Mouse (Mus musculus) neural tube, embryonic 11.5 days (tissue): ENCODE results near the gene Mipep. TPM values are rescaled to one million over a fixed set of nuclear protein-coding genes. Genes with fewer than 3 reads are reported as not detected.

Source experiments
- ATAC-seq: fragments of 200-750 bp; cut with Nextera tagmentation; 2 replicates; pipeline ENCODE4 v1.8.0; 2017; ENCODE audit warnings: moderate number of reproducible peaks, mild to moderate bottlenecking, moderate TSS enrichment, moderate library complexity; ENCODE audit not compliant: insufficient read depth, low FRiP score, low TSS enrichment
- DNase-seq: peaks from one replicate; pipeline ENCODE4 v3.0.0-alpha.2; 2015; ENCODE audit warnings: low spot score
- H3K27ac ChIP-seq: fragments of 300-500 bp; sonication (generic); 2 replicates; pipeline ENCODE4 v1.5.1; 2014; ENCODE audit warnings: low read depth, mild to moderate bottlenecking, low read length
- H3K27me3 ChIP-seq: fragments of 300-500 bp; sonication (generic); 2 replicates; pipeline ENCODE4 v1.6.1; 2014; ENCODE audit warnings: mild to moderate bottlenecking, low read length, mixed read lengths; ENCODE audit not compliant: control insufficient read depth, insufficient read depth
- H3K36me3 ChIP-seq: fragments of 300-500 bp; sonication (generic); 2 replicates; pipeline ENCODE4 v1.6.1; 2014; ENCODE audit warnings: mild to moderate bottlenecking, low read length, moderate library complexity, mixed read lengths; ENCODE audit not compliant: control insufficient read depth, insufficient read depth
- H3K4me1 ChIP-seq: fragments of 300-500 bp; sonication (generic); 2 replicates; pipeline ENCODE4 v1.6.1; 2014; ENCODE audit warnings: low read length, mixed read lengths; ENCODE audit not compliant: control insufficient read depth, insufficient read depth
- H3K4me2 ChIP-seq: fragments of 300-500 bp; sonication (generic); 2 replicates; pipeline ENCODE4 v1.6.1; 2014; ENCODE audit warnings: low read depth, mild to moderate bottlenecking, moderate library complexity
- H3K4me3 ChIP-seq: fragments of 300-500 bp; sonication (generic); 2 replicates; pipeline ENCODE4 v1.5.1; 2014; ENCODE audit warnings: low read depth, low read length
- H3K9ac ChIP-seq: fragments of 300-500 bp; sonication (generic); 2 replicates; pipeline ENCODE4 v1.6.1; 2014; ENCODE audit warnings: mild to moderate bottlenecking, low read length
- H3K9me3 ChIP-seq: fragments of 300-500 bp; sonication (generic); 2 replicates; pipeline ENCODE4 v1.6.1; 2016; ENCODE audit warnings: low read length; ENCODE audit not compliant: control insufficient read depth
- WGBS: fragments of 180-500 bp; shearing (Covaris S2); extraction: QIAGEN DNeasy Blood & Tissue Kit; methylation state at CpG from one replicate; pipeline ENCODE4 v1.1.7; 2014; 5-methylcytosine and 5-hydroxymethylcytosine counted together
- polyA plus RNA-seq: library from polyadenylated mRNA; unstranded; fragments of >200 nt; fragmentation: Nextera tagmentation; extraction: Ambion mirVana; gene quantifications from 2 replicates; pipeline ENCODE4 v1.2.1, GENCODE M21; 2014

The Mipep gene
- polyA plus RNA-seq, 1 experiment from 2014 or later: 25.9 TPM

DNA sequence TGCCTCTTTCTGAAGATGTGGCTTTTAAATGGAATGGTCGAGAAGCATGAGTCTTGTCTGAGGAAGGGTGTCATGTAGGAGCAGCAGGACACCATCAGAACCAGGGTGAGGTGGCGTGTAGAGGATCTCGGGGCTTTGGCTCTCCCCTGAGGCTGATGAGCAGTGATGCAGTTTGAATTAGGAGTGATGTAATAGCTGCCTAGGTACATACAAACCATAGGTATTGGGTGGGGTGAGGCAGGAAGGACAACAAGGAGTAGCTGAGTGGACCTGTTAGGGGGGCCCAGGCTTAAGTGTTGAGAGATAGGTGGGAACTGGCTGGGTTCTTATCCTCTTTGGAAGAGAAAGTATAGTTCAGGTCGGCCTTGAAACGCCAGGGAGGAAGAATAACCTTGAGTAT lies 43.9 kb upstream of the Mipep start:
- H3K27me3 ChIP-seq: no peaks in the 10 kb centered on the region
- DNase-seq (no peak), ATAC-seq (no peak)
- no peak overlapping the region for H3K9ac ChIP-seq
- no peaks in the 10 kb centered on the region for H3K9me3 ChIP-seq
- no peak overlapping the region for H3K27ac ChIP-seq
- H3K36me3 ChIP-seq: no peaks in the 10 kb centered on the region; the same call in 1 of the 2 replicates
- H3K4me2 ChIP-seq: no peak overlapping the region
- no peak overlapping the region for H3K4me3 ChIP-seq
- WGBS: 83% methylated on average over 5 of the region's 5 CpGs
- H3K4me1 ChIP-seq: peaks cover 15% of the 10 kb centered on the region; the same call in 1 of the 2 replicates

DNA sequence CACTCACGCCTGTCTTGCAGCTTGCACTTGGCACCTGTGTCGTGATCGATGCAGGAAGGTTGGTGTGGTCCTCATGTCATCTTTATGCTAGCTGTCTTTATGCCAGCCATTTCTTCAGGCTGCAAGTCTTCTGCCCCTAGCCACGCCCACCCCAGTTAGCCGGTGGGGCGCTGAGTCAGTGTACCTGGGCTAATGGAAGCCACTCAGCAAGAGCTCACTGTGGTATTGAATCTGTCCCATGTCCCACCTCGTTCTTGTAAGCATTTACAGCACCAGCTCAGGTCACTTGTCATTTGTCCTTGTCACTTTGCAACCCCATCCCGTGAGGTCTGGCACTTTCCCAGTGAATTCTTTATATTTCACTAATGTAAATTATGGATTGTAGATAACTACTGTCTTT lies 43.3 kb upstream of the Mipep start:
- no peaks in the 10 kb centered on the region for H3K9me3 ChIP-seq
- H3K4me3 ChIP-seq: no peak overlapping the region
- WGBS: 75% methylated on average over 8 of the region's 8 CpGs
- no peaks in the 10 kb centered on the region; the same call in 1 of the 2 replicates for H3K36me3 ChIP-seq
- DNase-seq (no peak), ATAC-seq (no peak)
- peaks cover 15% of the 10 kb centered on the region; the same call in 1 of the 2 replicates for H3K4me1 ChIP-seq
- no peak overlapping the region for H3K4me2 ChIP-seq
- no peak overlapping the region for H3K27ac ChIP-seq
- H3K9ac ChIP-seq: no peak overlapping the region
- H3K27me3 ChIP-seq: no peaks in the 10 kb centered on the region

DNA sequence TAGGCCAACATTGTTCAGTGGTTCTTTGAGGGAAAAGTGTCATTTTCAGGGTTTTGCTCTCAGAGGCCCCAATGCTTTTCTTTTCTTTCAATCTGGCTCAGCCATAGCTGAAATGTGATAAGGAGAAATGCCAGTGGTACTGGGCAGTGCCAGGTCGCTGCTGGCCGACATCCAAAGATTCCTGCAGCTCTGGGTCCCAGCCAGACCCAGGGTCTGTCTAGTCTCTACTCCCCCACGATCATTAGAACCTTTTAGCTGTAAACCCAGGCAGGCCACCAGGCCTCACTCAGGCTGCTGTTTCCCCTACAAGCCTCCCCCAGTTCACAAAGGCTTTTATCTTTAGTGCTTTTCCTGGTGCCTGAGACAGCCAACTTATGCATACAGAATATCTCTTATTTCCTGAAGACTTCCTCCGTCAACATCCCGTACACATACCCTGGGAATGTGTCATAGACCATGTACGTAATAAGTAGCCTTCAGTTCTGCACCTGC lies 42.8 kb upstream of the Mipep start:
- Histone ChIP-seq H3K27me3 (no peaks in the 10 kb centered on the region), H3K4me1 (peaks cover 10% of the 10 kb centered on the region; the same call in 1 of the 2 replicates), H3K4me2 (no peak overlapping the region), H3K4me3 (no peak overlapping the region), H3K36me3 (no peaks in the 10 kb centered on the region; the same call in 1 of the 2 replicates), H3K9ac (no peak overlapping the region), H3K9me3 (no peaks in the 10 kb centered on the region), H3K27ac (no peak overlapping the region)
- no peak for DNase-seq
- 89% methylated on average over 6 of the region's 6 CpGs for WGBS
- ATAC-seq: no peak

DNA sequence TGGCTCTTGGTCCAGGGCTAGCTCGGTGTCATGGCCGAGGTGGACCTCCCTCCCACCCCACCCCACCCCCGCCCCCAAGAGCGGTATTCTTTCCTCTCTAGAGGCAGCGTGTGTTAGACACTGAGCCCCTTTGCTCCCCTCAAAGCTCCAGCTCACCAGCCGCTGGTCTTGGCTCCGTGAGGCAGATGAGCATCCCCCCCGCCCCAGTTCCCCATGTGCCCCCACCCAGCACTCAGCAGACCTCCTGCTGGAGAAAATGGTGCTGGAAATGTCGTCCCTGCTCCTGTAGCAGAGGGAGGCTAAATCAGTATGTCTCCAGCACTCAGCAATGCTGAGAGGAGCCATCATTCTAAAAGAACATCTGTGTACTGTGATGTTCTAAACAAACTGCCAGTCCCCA lies 40.7 kb upstream of the Mipep start:
- H3K36me3 ChIP-seq: peaks cover 6% of the 10 kb centered on the region

DNA sequence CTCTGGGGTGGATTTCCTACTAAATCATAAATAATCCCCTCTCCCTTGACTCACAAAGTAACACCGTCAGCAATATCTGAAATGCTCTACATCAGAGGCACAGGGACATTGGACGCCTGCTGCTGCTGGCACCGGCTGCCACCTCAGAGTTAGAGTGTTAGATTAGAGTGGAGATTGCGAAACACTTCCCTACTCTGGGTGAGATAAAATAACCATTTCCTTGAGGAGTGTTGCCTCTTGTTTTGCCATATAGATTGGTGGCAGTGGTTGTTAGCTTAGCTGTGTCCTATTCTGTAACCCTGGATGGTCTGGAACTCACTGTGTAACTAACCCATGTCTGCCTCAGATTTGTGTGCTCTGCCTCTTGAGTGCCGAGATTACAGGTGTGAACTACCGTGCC lies 39.2 kb upstream of the Mipep start:
- Histone ChIP-seq H3K4me3 (no peak overlapping the region), H3K9ac (no peak overlapping the region), H3K27me3 (no peaks in the 10 kb centered on the region), H3K27ac (no peak overlapping the region), H3K9me3 (no peaks in the 10 kb centered on the region), H3K4me1 (no peaks in the 10 kb centered on the region), H3K36me3 (peaks cover 6% of the 10 kb centered on the region), H3K4me2 (no peak overlapping the region)
- DNase-seq (no peak), ATAC-seq (no peak)
- WGBS: 91% methylated on average over 6 of the region's 6 CpGs

More for the DNA sequence above, 40.7 kb upstream of the Mipep start:
- no peaks in the 10 kb centered on the region for H3K27me3 ChIP-seq
- no peaks in the 10 kb centered on the region; the same call in 1 of the 2 replicates for H3K4me1 ChIP-seq
- H3K9me3 ChIP-seq: no peaks in the 10 kb centered on the region
- ATAC-seq (no peak), DNase-seq (no peak)
- H3K9ac ChIP-seq: no peak overlapping the region
- 77% methylated on average over 9 of the region's 9 CpGs for WGBS
- no peak overlapping the region for H3K4me2 ChIP-seq
- no peak overlapping the region for H3K4me3 ChIP-seq
- no peak overlapping the region for H3K27ac ChIP-seq

DNA sequence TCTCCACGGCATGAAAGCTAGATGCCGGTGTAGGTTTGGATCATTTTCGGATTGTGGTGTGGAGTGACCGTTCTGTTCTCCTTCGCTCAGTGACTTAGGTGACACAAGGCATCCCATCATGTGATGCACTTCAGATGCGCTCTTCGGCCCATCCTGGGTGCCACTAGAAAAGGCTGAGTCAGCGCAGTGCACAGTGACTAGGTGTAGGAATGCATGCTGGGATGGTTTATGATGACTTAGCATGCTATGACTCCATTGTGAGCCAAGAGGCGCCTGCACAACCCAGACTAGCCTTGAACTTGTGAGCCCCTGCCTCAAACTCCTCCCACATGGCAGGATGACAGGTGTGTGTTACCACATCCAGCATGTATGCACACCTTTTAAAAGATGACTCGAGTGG lies 38.2 kb upstream of the Mipep start:
- Histone ChIP-seq H3K36me3 (peaks cover 6% of the 10 kb centered on the region), H3K4me1 (no peaks in the 10 kb centered on the region)

DNA sequence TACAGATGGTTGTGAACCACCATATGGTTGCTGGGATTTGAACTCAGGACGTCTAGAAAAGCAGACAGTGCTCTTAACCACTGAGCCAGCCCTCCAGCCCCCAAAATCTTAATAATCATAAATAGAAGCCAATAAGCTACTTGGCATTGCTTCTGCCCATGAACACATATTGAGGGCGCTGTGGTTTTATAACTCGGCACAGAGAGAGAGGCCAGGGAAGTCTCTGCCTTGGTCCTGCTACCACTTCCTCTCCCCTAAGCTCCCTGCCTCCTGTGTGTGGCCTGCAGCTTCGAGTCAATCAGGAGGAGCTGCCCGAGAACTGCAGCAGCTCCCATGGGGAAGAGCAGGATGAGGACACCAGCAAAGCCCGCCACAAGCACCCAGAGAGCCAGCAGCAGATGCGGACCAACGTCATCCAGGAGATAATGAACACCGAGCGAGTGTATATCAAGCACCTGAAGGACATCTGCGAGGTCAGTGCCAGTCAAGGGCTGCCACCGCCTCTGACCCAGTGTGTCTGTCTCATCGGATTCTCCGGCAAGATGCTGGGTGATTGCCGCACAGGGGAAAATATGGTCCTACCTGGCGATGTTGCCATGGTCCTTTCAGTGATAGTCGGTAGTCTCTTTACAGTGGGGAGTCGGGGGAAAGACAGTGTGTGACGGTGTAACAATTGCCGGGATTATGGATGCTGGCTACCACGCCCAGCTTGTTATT lies 37.1 kb upstream of the Mipep start:
- Histone ChIP-seq H3K4me3 (no peak overlapping the region), H3K27me3 (no peaks in the 10 kb centered on the region), H3K27ac (no peak overlapping the region), H3K9ac (no peak overlapping the region), H3K4me2 (no peak overlapping the region), H3K36me3 (peaks cover 6% of the 10 kb centered on the region), H3K9me3 (no peaks in the 10 kb centered on the region), H3K4me1 (no peaks in the 10 kb centered on the region)
- 90% methylated on average over 21 of the region's 21 CpGs for WGBS
- DNase-seq: no peak
- no peak for ATAC-seq

More for the DNA sequence above, 38.2 kb upstream of the Mipep start:
- H3K9me3 ChIP-seq: no peaks in the 10 kb centered on the region
- ATAC-seq (no peak), DNase-seq (no peak)
- no peak overlapping the region for H3K4me3 ChIP-seq
- H3K4me2 ChIP-seq: no peak overlapping the region
- H3K27me3 ChIP-seq: no peaks in the 10 kb centered on the region
- no peak overlapping the region for H3K27ac ChIP-seq
- no peak overlapping the region for H3K9ac ChIP-seq
- WGBS: 95% methylated on average over 10 of the region's 10 CpGs

DNA sequence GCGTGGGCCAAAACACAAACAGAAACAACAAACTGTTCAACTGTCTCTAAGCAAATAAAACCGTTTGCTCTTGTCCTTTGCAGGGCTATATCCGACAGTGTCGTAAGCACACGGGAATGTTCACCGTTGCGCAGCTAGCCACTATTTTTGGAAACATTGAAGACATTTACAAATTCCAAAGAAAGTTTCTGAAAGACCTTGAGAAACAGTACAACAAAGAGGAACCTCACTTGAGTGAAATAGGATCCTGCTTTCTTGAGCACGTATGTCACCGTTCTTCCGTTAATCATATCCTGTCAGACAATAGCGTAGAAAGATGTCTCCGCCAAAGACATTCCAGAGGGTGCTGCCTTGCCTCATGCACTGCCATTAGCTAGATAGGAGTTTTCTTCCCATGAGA lies 34.5 kb upstream of the Mipep start:
- Histone ChIP-seq H3K27ac (no peak overlapping the region), H3K4me2 (no peak overlapping the region), H3K4me1 (no peaks in the 10 kb centered on the region; the same call in 1 of the 2 replicates), H3K36me3 (peaks cover 8% of the 10 kb centered on the region), H3K4me3 (no peak overlapping the region), H3K9ac (no peak overlapping the region), H3K9me3 (no peaks in the 10 kb centered on the region), H3K27me3 (no peaks in the 10 kb centered on the region)
- ATAC-seq (no peak), DNase-seq (no peak)
- WGBS: 93% methylated on average over 12 of the region's 12 CpGs

DNA sequence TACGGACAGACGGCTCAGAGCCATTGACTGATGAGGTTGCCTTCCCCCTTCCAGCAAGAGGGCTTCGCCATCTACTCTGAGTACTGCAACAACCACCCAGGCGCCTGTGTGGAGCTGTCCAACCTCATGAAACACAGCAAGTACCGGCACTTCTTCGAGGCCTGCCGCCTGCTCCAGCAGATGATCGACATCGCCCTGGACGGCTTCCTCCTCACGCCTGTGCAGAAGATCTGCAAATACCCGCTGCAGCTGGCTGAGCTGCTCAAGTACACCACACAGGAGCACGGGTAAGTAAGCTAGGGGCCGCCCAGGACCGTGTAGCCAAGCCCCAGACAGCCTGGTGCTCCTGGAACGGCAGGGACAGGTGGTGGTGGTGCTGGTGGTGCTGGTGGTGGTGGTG lies 32.8 kb upstream of the Mipep start:
- Histone ChIP-seq H3K9ac (no peak overlapping the region), H3K27me3 (no peaks in the 10 kb centered on the region), H3K4me2 (no peak overlapping the region), H3K27ac (no peak overlapping the region), H3K4me3 (no peak overlapping the region), H3K36me3 (peaks cover 11% of the 10 kb centered on the region), H3K9me3 (no peaks in the 10 kb centered on the region), H3K4me1 (no peaks in the 10 kb centered on the region; the same call in 1 of the 2 replicates)
- no peak for ATAC-seq
- WGBS: 95% methylated on average over 16 of the region's 16 CpGs
- no peak for DNase-seq
